In the genomic region with DNA sequence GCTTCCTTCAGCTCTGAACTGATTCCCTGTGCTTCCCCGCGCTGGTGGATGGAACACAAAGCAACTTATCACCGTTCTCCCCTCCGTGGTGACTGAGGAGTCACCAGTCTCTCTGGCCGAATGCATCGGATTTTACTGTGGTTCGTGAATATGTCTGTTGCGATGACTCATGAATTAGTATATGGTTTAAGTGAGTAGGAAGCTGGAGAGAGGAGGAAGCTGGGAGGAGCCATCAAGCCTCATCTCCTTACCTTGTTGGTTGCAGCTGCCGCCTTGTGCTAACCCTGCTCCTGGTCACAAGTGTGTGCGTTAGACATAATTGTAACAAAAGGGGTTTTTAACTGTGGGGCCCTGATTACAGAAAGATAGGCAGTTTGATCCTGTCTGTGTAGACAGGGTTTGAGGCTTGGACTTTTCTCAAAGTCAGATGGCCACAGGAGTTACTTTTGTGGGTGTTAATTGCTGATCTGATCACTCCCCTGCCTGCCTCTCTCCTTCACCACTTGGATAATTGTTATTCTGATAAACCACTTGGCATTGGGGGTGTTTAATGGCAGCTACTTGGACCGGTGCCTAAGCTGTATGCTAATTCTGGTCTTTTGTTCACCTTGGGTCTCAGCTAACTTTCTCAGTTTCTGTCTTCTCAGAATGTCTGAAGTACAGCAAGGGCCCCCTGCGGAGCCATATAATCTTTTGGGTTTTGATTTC, we compare ENCODE assay signal across 10 mouse cellular contexts. TPM values are rescaled to one million over a fixed set of nuclear protein-coding genes. Genes with fewer than 3 reads are reported as not detected.
DNase-seq lines count a peak whose midpoint lies in the region; ATAC-seq and TF ChIP-seq lines count a peak whose summit lies in the region.
"Had no signal": no experiment of that assay in that cellular context is flagged by ENCODE, and none has a peak within 500 bp of the region (broad histone marks: within the 10 kb centered on the region; RNA-seq: fewer than 3 reads in every experiment).

No protein-coding gene starts in this region.

- H3K9ac ChIP-seq in heart, embryonic 13.5 days = peak overlapping the region; percentile 47
- no peak overlapping the region for H3K9ac ChIP-seq in heart, adult 2 months (ENCODE audit: low read depth, low read length)
- H3K9ac ChIP-seq in ES-E14 (ENCODE audit: insufficient read depth, low read depth, low read length, poor library complexity, severe bottlenecking) = no peak overlapping the region
- no peak overlapping the region for H3K9ac ChIP-seq in forebrain, embryonic 14.5 days (ENCODE audit: low read length)
- H3K9ac ChIP-seq: liver, embryonic 14.5 days had no signal

- intact Hi-C loops in heart, adult 2 months (cut with DNase I) = no loop called here

- H3K36me3 ChIP-seq in heart, embryonic 13.5 days = no peaks in the 10 kb centered on the region
- H3K36me3 ChIP-seq in heart, adult 2 months (ENCODE audit: control insufficient read depth, insufficient read depth, low read length) = no peaks in the 10 kb centered on the region
- H3K36me3 ChIP-seq in ES-E14 (ENCODE audit: control insufficient read depth, insufficient read depth, low read length, poor library complexity, severe bottlenecking) = no peaks in the 10 kb centered on the region
- H3K36me3 ChIP-seq in forebrain, embryonic 14.5 days (ENCODE audit: control insufficient read depth, insufficient read depth, low read length) = no peaks in the 10 kb centered on the region
- 0 out of 2 replicates have a peak, but pooled peaks cover 3% of the 10 kb centered on the region for H3K36me3 ChIP-seq in midbrain, embryonic 10.5 days

- H3K79me2 ChIP-seq in heart, adult 2 months (replicated peaks; ENCODE audit: control insufficient read depth, insufficient read depth, low read length) = no peaks in the 10 kb centered on the region

- no peak for TF ChIP-seq CTCF in heart, adult 2 months (IDR thresholded peaks at IDR 0.05)

- H3K4me3 ChIP-seq in heart, embryonic 13.5 days = no peak overlapping the region
- H3K4me3 ChIP-seq in heart, adult 2 months = no peak overlapping the region
- H3K4me3 ChIP-seq in ES-E14 (ENCODE audit: insufficient read depth in 1 of 2, low read depth in 1 of 2, low read length in 2 of 2, poor library complexity in 1 of 2, severe bottlenecking in 1 of 2) = no peak overlapping the region
- H3K4me3 ChIP-seq in forebrain, embryonic 14.5 days (ENCODE audit: low read depth, low read length) = no peak overlapping the region
- H3K4me3 ChIP-seq in midbrain, embryonic 10.5 days = no peak overlapping the region

- H3K4me2 ChIP-seq in heart, embryonic 13.5 days = peak overlapping the region; percentile 25
- peak overlapping the region; percentile 8; the same call in 1 of the 2 replicates for H3K4me2 ChIP-seq in forebrain, embryonic 14.5 days (ENCODE audit: low read length)

- in situ Hi-C loops in ES-E14 (cut with MboI; ENCODE audit: low sequenced_read_pairs in 2 of 2, unreplicated experiment in 2 of 2) = no loop called here

- no peak for DNase-seq in heart, adult 2 months
- DNase-seq in ES-E14 (ENCODE audit: low read depth, low spot score) = peak; percentile 66
- DNase-seq in forebrain, embryonic 14.5 days (ENCODE audit: low spot score) = peak; percentile 88
- DNase-seq in midbrain, embryonic 10.5 days (ENCODE audit: low spot score) = no peak
- DNase-seq in natural killer cell, adult 2 months (ENCODE audit: low spot score in 2 of 2) = no peak
- no peak for DNase-seq in kidney, adult 8-10 months
- DNase-seq in adrenal gland, adult (ENCODE audit: inconsistent age in 2 of 2, low spot score in 1 of 2) = no peak

- no peak for ATAC-seq in heart, embryonic 13.5 days (ENCODE audit: extremely low read depth, insufficient number of reproducible peaks, low FRiP score, low TSS enrichment)
- peak; percentile 78 for ATAC-seq in forebrain, embryonic 14.5 days
- ATAC-seq: CD4-positive, CD25-positive, alpha-beta regulatory T cell, adult 4 months had no signal

- H3K27me3 ChIP-seq in heart, embryonic 13.5 days (replicated peaks) = no peaks in the 10 kb centered on the region
- no peaks in the 10 kb centered on the region for H3K27me3 ChIP-seq in heart, adult 2 months (ENCODE audit: control insufficient read depth, insufficient read depth, low read length)
- H3K27me3 ChIP-seq in forebrain, embryonic 14.5 days (replicated peaks; ENCODE audit: control insufficient read depth, insufficient read depth, low read length) = no peaks in the 10 kb centered on the region
- H3K27me3 ChIP-seq in midbrain, embryonic 10.5 days (ENCODE audit: low read depth, poor library complexity, severe bottlenecking) = no peaks in the 10 kb centered on the region

- TF ChIP-seq EP300 in heart, adult 2 months (IDR thresholded peaks at IDR 0.05; ENCODE audit: insufficient read depth, low read depth, low read length) = no peak

- WGBS in heart, embryonic 13.5 days = 43% methylated on average over 12 of the region's 12 CpGs
- WGBS in heart, adult 2 months = 57% methylated on average over 12 of the region's 12 CpGs
- 14% methylated on average over 12 of the region's 12 CpGs for WGBS in forebrain, embryonic 14.5 days
- 46% methylated on average over 12 of the region's 12 CpGs for WGBS in midbrain, embryonic 10.5 days

- no peak for TF ChIP-seq POLR2A in heart, adult 2 months (IDR thresholded peaks at IDR 0.05; ENCODE audit: insufficient read depth, low read depth, low read length)

- H3K4me1 ChIP-seq in heart, embryonic 13.5 days = peaks cover 78% of the 10 kb centered on the region
- H3K4me1 ChIP-seq in heart, adult 2 months (ENCODE audit: control insufficient read depth, insufficient read depth, low read length) = peaks cover 20% of the 10 kb centered on the region
- peaks cover 10 to 35% of the 10 kb centered on the region in 2 experiments for H3K4me1 ChIP-seq in ES-E14 (ENCODE audit: control insufficient read depth in 2 of 2, insufficient read depth in 2 of 2, low read length in 2 of 2, poor library complexity in 1 of 2)
- peaks cover 59% of the 10 kb centered on the region for H3K4me1 ChIP-seq in forebrain, embryonic 14.5 days (ENCODE audit: control insufficient read depth, insufficient read depth, low read length)
- peaks cover 78% of the 10 kb centered on the region for H3K4me1 ChIP-seq in midbrain, embryonic 10.5 days

- no peaks in the 10 kb centered on the region for H3K9me3 ChIP-seq in heart, embryonic 13.5 days
- no peaks in the 10 kb centered on the region for H3K9me3 ChIP-seq in ES-E14 (ENCODE audit: control insufficient read depth, insufficient read depth, low read depth, low read length)
- H3K9me3 ChIP-seq in forebrain, embryonic 14.5 days (replicated peaks; ENCODE audit: control insufficient read depth, low read length) = no peaks in the 10 kb centered on the region
- H3K9me3 ChIP-seq in midbrain, embryonic 10.5 days (replicated peaks) = no peaks in the 10 kb centered on the region

- peak overlapping the region; percentile 61 for H3K27ac ChIP-seq in heart, embryonic 13.5 days (replicated peaks)
- H3K27ac ChIP-seq in heart, adult 2 months = no peak overlapping the region; the same call in 1 of the 2 replicates
- H3K27ac ChIP-seq in ES-E14 (ENCODE audit: insufficient read depth, low read depth, low read length, poor library complexity, severe bottlenecking) = no peak overlapping the region
- H3K27ac ChIP-seq in forebrain, embryonic 14.5 days (ENCODE audit: low read depth, low read length) = peak overlapping the region; percentile 80
- peak overlapping the region; percentile 75 for H3K27ac ChIP-seq in midbrain, embryonic 10.5 days (replicated peaks)
- H3K27ac ChIP-seq: liver, embryonic 14.5 days had no signal

TF ChIP-seq in ES-E14, 5 proteins besides CTCF, POLR2A, EP300 and RAD21:
- TF ChIP-seq ZNF384 (IDR thresholded peaks at IDR 0.05; ENCODE audit: low read depth, low read length) (no peak), ZC3H11A (IDR thresholded peaks at IDR 0.05; ENCODE audit: borderline replicate concordance, low read depth, low read length) (no peak), CHD2 (IDR thresholded peaks at IDR 0.05; ENCODE audit: low read depth, low read length) (0 out of 2 replicates have a peak, but pooled peaks have one; percentile 53), HCFC1 (IDR thresholded peaks at IDR 0.05; ENCODE audit: borderline replicate concordance, insufficient read depth, low read length) (no peak), MAFK (IDR thresholded peaks at IDR 0.05; ENCODE audit: insufficient read depth, low read depth, low read length) (peak; percentile 55; the same call in 1 of the 2 replicates)

RNA-seq across cellular contexts. Expression of gene Sept11, which starts 33.1 kb away (rescaled TPM):
- 82.0 and 82.4 TPM in 2 replicates for polyA plus RNA-seq in heart, embryonic 13.5 days (2015; fragmentation: Nextera tagmentation; extraction: Ambion mirVana)
- 10 to 100 TPM; 25.7 to 34.0 TPM for total RNA-seq in heart, adult 2 months (2021)
- polyA plus RNA-seq in heart, adult 2 months (2012; rRNA removed) = 15.6 and 25.8 TPM in 2 replicates
- total RNA-seq in ES-E14 (2012; rRNA removed) = 92.2 and 124 TPM in 2 replicates
- polyA plus RNA-seq in forebrain, embryonic 14.5 days (2014; fragmentation: Nextera tagmentation; extraction: Ambion mirVana) = 149 and 167 TPM in 2 replicates
- polyA plus RNA-seq in midbrain, embryonic 10.5 days (2016; fragmentation: Nextera tagmentation; extraction: Ambion mirVana) = 251 and 274 TPM in 2 replicates

Comparison
In these comparisons a context has a peak if more than half of its experiments do, and no peak if none do; other contexts are left out.
1. H3K27ac ChIP-seq: peak in heart, embryonic 13.5 days (single experiment), forebrain, embryonic 14.5 days (single experiment) and midbrain, embryonic 10.5 days (single experiment); none in heart, adult 2 months (single experiment) and ES-E14 (single experiment).
2. DNase-seq: peak in ES-E14 (single experiment) and forebrain, embryonic 14.5 days (single experiment); none in heart, adult 2 months (0 of 2), midbrain, embryonic 10.5 days (single experiment), natural killer cell, adult 2 months (0 of 2), kidney, adult 8-10 months (0 of 2) and adrenal gland, adult (0 of 2).